Mouse (Mus musculus): ENCODE measurements at regions not wholly inside any gene's neighbourhood (a gene's known extent, or its start where the extent isn't known, plus 50 kb on each side); places are given as distances from the start of the nearest gene placed in this dataset.

DNA sequence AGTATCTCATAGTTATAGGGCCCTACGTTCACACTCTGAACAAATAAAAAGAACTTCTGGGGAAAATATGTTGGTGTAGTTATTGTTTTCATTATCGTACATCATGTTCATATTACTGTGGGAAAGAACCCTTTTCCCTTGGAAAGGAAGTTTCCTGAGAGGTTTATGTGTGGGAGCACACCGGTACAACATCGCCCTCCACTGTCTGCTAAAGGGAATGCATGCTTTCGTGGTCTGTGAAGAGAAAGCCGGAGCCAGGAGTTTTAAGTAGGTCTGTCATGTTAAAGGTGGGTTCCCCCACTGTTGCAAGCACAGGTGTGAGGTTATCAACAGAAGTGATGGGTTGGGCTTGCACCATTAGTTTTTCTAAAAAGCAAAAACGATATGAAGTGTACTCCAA lies 154.8 kb upstream of the Gmds start:
- Histone ChIP-seq H3K9me3 (replicated peaks; ENCODE audit: control insufficient read depth, low read length) (no peaks in the 10 kb centered on the region), H3K27ac (ENCODE audit: low read depth, low read length) (no peak overlapping the region), H3K36me3 (ENCODE audit: control insufficient read depth, insufficient read depth, low read length) (no peaks in the 10 kb centered on the region), H3K4me3 (ENCODE audit: low read depth, low read length) (no peak overlapping the region), H3K4me1 (ENCODE audit: control insufficient read depth, insufficient read depth, low read length) (no peaks in the 10 kb centered on the region), H3K4me2 (ENCODE audit: low read length) (no peak overlapping the region), H3K9ac (ENCODE audit: low read length) (no peak overlapping the region), H3K27me3 (replicated peaks; ENCODE audit: control insufficient read depth, insufficient read depth, low read length) (no peaks in the 10 kb centered on the region)
- WGBS, result 37% methylated on average over 7 of the region's 7 CpGs
- peak; percentile 56 for DNase-seq (ENCODE audit: low spot score)
- no peak for ATAC-seq

- Histone ChIP-seq H3K27ac (ENCODE audit: low read depth, low read length) (no peak overlapping the region), H3K9ac (ENCODE audit: low read length) (no peak overlapping the region), H3K4me2 (ENCODE audit: low read length) (no peak overlapping the region), H3K4me3 (ENCODE audit: low read depth, low read length) (no peak overlapping the region), H3K27me3 (replicated peaks; ENCODE audit: control insufficient read depth, insufficient read depth, low read length) (no peaks in the 10 kb centered on the region), H3K9me3 (replicated peaks; ENCODE audit: control insufficient read depth, low read length) (no peaks in the 10 kb centered on the region), H3K4me1 (ENCODE audit: control insufficient read depth, insufficient read depth, low read length) (no peaks in the 10 kb centered on the region), H3K36me3 (ENCODE audit: control insufficient read depth, insufficient read depth, low read length) (no peaks in the 10 kb centered on the region)
- ATAC-seq (no peak), DNase-seq (ENCODE audit: low spot score) (no peak)
- WGBS, result 82% methylated on average over 7 of the region's 7 CpGs
These were observed 154.0 kb upstream of the Gmds start for GRCm38 (mm10) chr13:32492566-32492965.

DNA sequence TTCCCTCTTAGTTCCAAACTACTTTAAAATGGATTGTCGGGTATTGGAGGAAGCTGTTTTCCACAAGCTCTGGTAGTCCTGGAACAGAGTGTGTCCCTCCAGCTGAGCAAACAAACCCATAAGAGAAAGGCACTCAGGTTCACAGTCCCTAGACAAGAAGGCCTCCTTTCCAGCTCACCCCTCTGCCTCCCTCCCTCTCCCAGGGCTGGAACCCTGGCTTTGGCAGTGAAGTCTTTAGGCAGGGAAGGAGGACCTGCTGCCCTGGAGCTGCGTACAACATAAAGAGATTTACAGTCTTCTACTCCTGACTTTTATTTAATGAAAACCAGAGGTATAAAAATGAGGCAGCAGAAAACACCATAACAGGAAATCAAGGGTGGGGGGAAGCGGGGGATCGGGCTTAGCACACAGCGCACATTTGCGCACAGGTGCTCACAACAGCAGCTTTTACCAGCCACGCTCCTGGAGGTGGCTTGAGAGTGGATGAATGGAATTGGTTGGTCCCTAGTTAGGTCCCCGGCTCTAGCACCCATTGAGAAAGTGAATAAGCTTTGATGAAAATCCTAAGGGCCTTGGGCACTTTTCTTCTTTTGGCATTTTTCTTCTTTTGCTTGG lies 143.0 kb upstream of the Gmds start:
- ATAC-seq (no peak), DNase-seq (ENCODE audit: low spot score) (no peak)
- H3K36me3 ChIP-seq (ENCODE audit: control insufficient read depth, insufficient read depth, low read length), result no peaks in the 10 kb centered on the region
- no peaks in the 10 kb centered on the region for H3K4me1 ChIP-seq (ENCODE audit: control insufficient read depth, insufficient read depth, low read length)
- no peaks in the 10 kb centered on the region for H3K9me3 ChIP-seq (replicated peaks; ENCODE audit: control insufficient read depth, low read length)
- no peak overlapping the region for H3K4me2 ChIP-seq (ENCODE audit: low read length)
- WGBS, result 86% methylated on average over 8 of the region's 8 CpGs
- no peak overlapping the region for H3K27ac ChIP-seq (ENCODE audit: low read depth, low read length)
- no peak overlapping the region for H3K4me3 ChIP-seq (ENCODE audit: low read depth, low read length)
- H3K27me3 ChIP-seq (replicated peaks; ENCODE audit: control insufficient read depth, insufficient read depth, low read length), result no peaks in the 10 kb centered on the region
- no peak overlapping the region for H3K9ac ChIP-seq (ENCODE audit: low read length)

- Histone ChIP-seq H3K27ac (ENCODE audit: low read depth, low read length) (no peak overlapping the region), H3K4me3 (ENCODE audit: low read depth, low read length) (no peak overlapping the region), H3K4me2 (ENCODE audit: low read length) (no peak overlapping the region), H3K27me3 (replicated peaks; ENCODE audit: control insufficient read depth, insufficient read depth, low read length) (no peaks in the 10 kb centered on the region), H3K9me3 (replicated peaks; ENCODE audit: control insufficient read depth, low read length) (no peaks in the 10 kb centered on the region), H3K36me3 (ENCODE audit: control insufficient read depth, insufficient read depth, low read length) (no peaks in the 10 kb centered on the region), H3K9ac (ENCODE audit: low read length) (no peak overlapping the region), H3K4me1 (ENCODE audit: control insufficient read depth, insufficient read depth, low read length) (no peaks in the 10 kb centered on the region)
- DNase-seq (ENCODE audit: low spot score) (no peak), ATAC-seq (no peak)
- 58% methylated on average over 4 of the region's 4 CpGs for WGBS
These were observed 141.5 kb upstream of the Gmds start for GRCm38 (mm10) chr13:32480029-32480428.

DNA sequence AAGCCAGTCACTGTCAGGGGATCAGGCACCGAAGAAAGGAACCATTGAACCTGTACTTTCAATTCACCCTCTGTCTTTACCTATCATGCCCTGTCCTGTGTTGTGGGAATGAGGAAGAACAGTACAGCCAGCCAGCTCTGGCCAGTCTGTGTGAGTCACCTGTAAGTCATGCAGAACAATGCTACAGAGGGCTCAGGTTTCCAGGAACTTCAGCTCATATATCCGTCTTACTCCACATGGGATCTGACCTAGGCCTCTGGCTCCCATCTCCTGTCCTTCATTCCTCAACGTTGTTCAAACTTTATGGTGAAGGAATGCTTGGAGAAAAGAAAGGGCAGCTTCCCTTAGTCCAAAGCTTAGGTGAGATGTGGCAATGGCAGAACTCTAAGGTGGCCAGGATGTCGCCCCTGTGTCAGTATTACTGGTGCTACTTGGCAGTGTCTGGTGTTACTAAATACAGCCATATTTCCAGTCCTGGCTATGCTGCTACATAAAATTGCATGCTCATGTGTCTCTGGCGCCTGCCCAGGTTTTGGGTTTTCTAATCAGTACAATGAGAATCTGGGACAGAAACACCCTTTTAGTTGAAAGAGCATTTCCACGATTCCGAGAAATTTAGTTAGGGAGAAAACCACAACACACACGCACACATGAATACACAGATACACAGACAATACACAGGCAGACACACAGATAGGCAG lies 140.7 kb upstream of the Gmds start:
- ATAC-seq (no peak), DNase-seq (ENCODE audit: low spot score) (peak; percentile 9)
- no peak overlapping the region for H3K27ac ChIP-seq (ENCODE audit: low read depth, low read length)
- no peak overlapping the region for H3K4me3 ChIP-seq (ENCODE audit: low read depth, low read length)
- 87% methylated on average over 8 of the region's 8 CpGs for WGBS
- H3K4me1 ChIP-seq (ENCODE audit: control insufficient read depth, insufficient read depth, low read length), result no peaks in the 10 kb centered on the region
- H3K36me3 ChIP-seq (ENCODE audit: control insufficient read depth, insufficient read depth, low read length), result no peaks in the 10 kb centered on the region
- no peak overlapping the region for H3K9ac ChIP-seq (ENCODE audit: low read length)
- H3K27me3 ChIP-seq (replicated peaks; ENCODE audit: control insufficient read depth, insufficient read depth, low read length), result no peaks in the 10 kb centered on the region
- H3K9me3 ChIP-seq (replicated peaks; ENCODE audit: control insufficient read depth, low read length), result no peaks in the 10 kb centered on the region
- H3K4me2 ChIP-seq (ENCODE audit: low read length), result no peak overlapping the region

DNA sequence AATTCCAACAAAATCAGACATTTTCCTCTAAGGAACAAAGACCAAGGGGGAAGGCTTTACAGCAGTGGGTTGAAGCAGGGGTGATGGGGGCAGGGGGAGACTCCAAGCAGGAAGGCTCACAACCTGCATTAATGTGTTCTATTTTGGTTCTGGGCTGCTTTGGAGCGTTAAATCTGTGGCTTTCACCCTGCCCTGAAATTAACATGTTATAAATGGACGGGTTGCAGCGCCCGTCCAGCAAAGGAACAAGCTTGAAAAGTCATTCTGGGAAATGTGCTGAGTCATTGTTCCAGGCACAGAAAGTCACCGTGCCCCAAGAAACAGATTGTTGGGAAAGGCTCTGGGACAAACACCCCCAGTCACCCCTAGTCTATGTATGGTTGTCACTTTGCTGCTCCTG lies 127.2 kb upstream of the Gmds start:
- Histone ChIP-seq H3K27me3 (replicated peaks; ENCODE audit: control insufficient read depth, insufficient read depth, low read length) (no peaks in the 10 kb centered on the region), H3K4me1 (ENCODE audit: control insufficient read depth, insufficient read depth, low read length) (no peaks in the 10 kb centered on the region), H3K9ac (ENCODE audit: low read length) (no peak overlapping the region), H3K9me3 (replicated peaks; ENCODE audit: control insufficient read depth, low read length) (no peaks in the 10 kb centered on the region), H3K36me3 (ENCODE audit: control insufficient read depth, insufficient read depth, low read length) (no peaks in the 10 kb centered on the region), H3K4me3 (ENCODE audit: low read depth, low read length) (no peak overlapping the region), H3K4me2 (ENCODE audit: low read length) (no peak overlapping the region), H3K27ac (ENCODE audit: low read depth, low read length) (no peak overlapping the region)
- WGBS, result 30% methylated on average over 5 of the region's 5 CpGs
- DNase-seq (ENCODE audit: low spot score) (peak; percentile 10), ATAC-seq (no peak)

GRCm38 (mm10) chr13:32465041-32465682 lies 126.6 kb upstream of the Gmds start:
- no peaks in the 10 kb centered on the region for H3K9me3 ChIP-seq (replicated peaks; ENCODE audit: control insufficient read depth, low read length)
- H3K9ac ChIP-seq (ENCODE audit: low read length), result no peak overlapping the region
- no peaks in the 10 kb centered on the region for H3K36me3 ChIP-seq (ENCODE audit: control insufficient read depth, insufficient read depth, low read length)
- no peak overlapping the region for H3K4me2 ChIP-seq (ENCODE audit: low read length)
- DNase-seq (ENCODE audit: low spot score) (no peak), ATAC-seq (no peak)
- WGBS, result 92% methylated on average over 6 of the region's 6 CpGs
- H3K4me1 ChIP-seq (ENCODE audit: control insufficient read depth, insufficient read depth, low read length), result no peaks in the 10 kb centered on the region
- no peak overlapping the region for H3K4me3 ChIP-seq (ENCODE audit: low read depth, low read length)
- no peak overlapping the region for H3K27ac ChIP-seq (ENCODE audit: low read depth, low read length)
- H3K27me3 ChIP-seq (replicated peaks; ENCODE audit: control insufficient read depth, insufficient read depth, low read length), result no peaks in the 10 kb centered on the region

GRCm38 (mm10) chr13:32454419-32455146 lies 116.0 kb upstream of the Gmds start:
- Histone ChIP-seq H3K36me3 (ENCODE audit: control insufficient read depth, insufficient read depth, low read length) (no peaks in the 10 kb centered on the region), H3K4me1 (ENCODE audit: control insufficient read depth, insufficient read depth, low read length) (no peaks in the 10 kb centered on the region), H3K27me3 (replicated peaks; ENCODE audit: control insufficient read depth, insufficient read depth, low read length) (no peaks in the 10 kb centered on the region), H3K27ac (ENCODE audit: low read depth, low read length) (no peak overlapping the region), H3K4me3 (ENCODE audit: low read depth, low read length) (no peak overlapping the region), H3K4me2 (ENCODE audit: low read length) (no peak overlapping the region), H3K9me3 (replicated peaks; ENCODE audit: control insufficient read depth, low read length) (no peaks in the 10 kb centered on the region), H3K9ac (ENCODE audit: low read length) (no peak overlapping the region)
- WGBS, result 88% methylated on average over 11 of the region's 11 CpGs
- no peak for ATAC-seq
- no peak for DNase-seq (ENCODE audit: low spot score)
